Mouse (Mus musculus): ENCODE measurements around the gene Ddx49. TPM values are rescaled to one million over a fixed set of nuclear protein-coding genes. Genes with fewer than 3 reads are reported as not detected.

Ddx49 gene
- polyA plus RNA-seq, 1 experiment: 54.2 TPM

DNA sequence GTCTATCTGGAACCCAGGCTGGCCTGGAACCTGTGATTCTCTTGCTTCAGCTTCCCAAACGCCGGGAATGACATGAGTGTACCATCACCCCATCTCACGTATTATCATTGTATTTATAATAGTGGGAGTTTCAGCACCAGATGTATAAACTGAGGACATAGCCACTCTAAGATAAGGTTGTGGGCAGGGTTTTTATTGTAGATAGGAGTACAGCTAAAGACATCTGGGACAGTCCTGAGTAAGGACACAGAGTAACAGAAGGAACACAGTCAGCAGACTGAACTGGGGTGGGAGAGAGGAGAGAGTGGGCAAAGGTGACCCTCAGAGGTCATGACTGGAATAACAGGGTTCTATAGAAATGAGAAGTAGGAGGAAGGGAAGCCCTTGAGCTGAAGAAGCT is 34.6 kb downstream of the Ddx49 start:
- DNase-seq (ENCODE audit: low read depth): no peak

- DNase-seq (ENCODE audit: low read depth): no peak
Measured at GRCm38 (mm10) chr8:70259043-70259442, 43.2 kb downstream of the Ddx49 start.

- no peak for DNase-seq (ENCODE audit: low read depth)
Measured at GRCm38 (mm10) chr8:70258600-70258999, 43.7 kb downstream of the Ddx49 start.

DNA sequence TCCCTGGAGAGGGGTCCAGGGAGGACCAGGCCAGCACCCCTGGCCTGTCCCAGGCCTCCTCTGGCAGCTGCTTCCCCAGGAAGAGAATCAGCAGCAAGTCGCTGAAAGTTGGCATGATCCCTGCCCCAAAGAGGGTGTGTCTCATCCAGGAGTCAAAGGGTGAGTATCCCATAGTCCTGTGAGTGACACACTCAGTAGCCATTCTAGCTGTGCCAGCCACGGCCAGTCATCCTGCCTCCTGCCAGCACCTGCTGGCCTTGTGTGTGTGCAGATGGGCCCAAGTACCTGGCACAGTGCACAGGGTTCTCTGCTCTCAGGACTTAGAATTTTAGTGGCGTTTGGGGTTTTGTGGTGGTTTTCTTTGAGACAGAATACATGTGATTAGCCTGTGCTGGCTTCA is 44.8 kb downstream of the Ddx49 start:
- DNase-seq (ENCODE audit: low read depth): no peak

- no peak for DNase-seq (ENCODE audit: low read depth)
Measured at GRCm38 (mm10) chr8:70254628-70255027, 47.7 kb downstream of the Ddx49 start.

- no peak for DNase-seq (ENCODE audit: low read depth)
Measured at GRCm38 (mm10) chr8:70247841-70248240, 54.4 kb downstream of the Ddx49 start.

DNA sequence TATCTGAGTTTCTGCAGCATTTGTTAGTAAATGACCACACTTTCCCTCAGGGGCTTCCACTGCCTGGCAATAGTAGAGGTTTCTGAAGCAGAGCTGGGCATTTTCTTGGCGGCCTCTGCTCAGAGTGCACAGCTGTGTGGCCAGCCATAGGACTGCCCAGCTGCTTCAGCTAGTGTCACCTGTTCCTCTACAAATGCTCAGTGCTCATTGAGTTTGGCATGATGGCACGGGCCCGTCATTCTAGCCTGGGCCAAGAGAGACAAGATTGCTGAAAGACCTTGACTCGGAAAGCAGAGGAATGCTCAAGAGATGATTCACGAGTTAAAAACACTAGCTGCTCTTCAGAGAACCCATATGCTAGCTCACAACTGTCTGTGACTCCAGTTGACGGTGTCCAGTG is 55.7 kb downstream of the Ddx49 start:
- no peak for DNase-seq (ENCODE audit: low read depth)

Other genes starting within 250 kb of the Ddx49 start
- gene Tm6sf2, start 229.6 kb downstream of the Ddx49 start, polyA plus RNA-seq (2012; rRNA removed): 1.1 and 2.1 TPM in 2 replicates
- gene Hapln4, start 219.0 kb downstream of the Ddx49 start, polyA plus RNA-seq (2012; rRNA removed): 0.09 and 0.14 TPM in 2 replicates
- 0.32 and 1.6 TPM in 2 replicates for gene Ncan, start 181.6 kb downstream of the Ddx49 start, polyA plus RNA-seq (2012; rRNA removed)
- gene Nr2c2ap, start 171.2 kb downstream of the Ddx49 start, polyA plus RNA-seq (2012; rRNA removed): 16.6 and 20.4 TPM in 2 replicates
- gene Rfxank, start 163.3 kb downstream of the Ddx49 start, polyA plus RNA-seq (2012; rRNA removed): 23.4 and 23.8 TPM in 2 replicates
- 80.1 and 103 TPM in 2 replicates for gene Borcs8, start 163.0 kb downstream of the Ddx49 start, polyA plus RNA-seq (2012; rRNA removed)
- gene Mef2b, start 162.8 kb downstream of the Ddx49 start, polyA plus RNA-seq (2012; rRNA removed): 0.08 and 0.36 TPM in 2 replicates
- 73.5 and 96.4 TPM in 2 replicates for gene Tmem161a, start 130.1 kb downstream of the Ddx49 start, polyA plus RNA-seq (2012; rRNA removed)
- 33.9 and 43.1 TPM in 2 replicates for gene Slc25a42, start 90.2 kb downstream of the Ddx49 start, polyA plus RNA-seq (2012; rRNA removed)
- 31.4 and 42.5 TPM in 2 replicates for gene Sugp2, start 68.3 kb downstream of the Ddx49 start, polyA plus RNA-seq (2012; rRNA removed)
- gene Armc6, start 68.0 kb downstream of the Ddx49 start, polyA plus RNA-seq (2012; rRNA removed): 12.0 and 14.1 TPM in 2 replicates
- gene Homer3, start 19.7 kb downstream of the Ddx49 start, polyA plus RNA-seq (2012; rRNA removed): 55.2 and 64.2 TPM in 2 replicates
- gene Cope, start within 50 bp of the Ddx49 start, polyA plus RNA-seq (2012; rRNA removed): 491 and 497 TPM in 2 replicates
- 0.86 and 1.9 TPM in 2 replicates for gene Cers1, start 13.3 kb upstream of the Ddx49 start, polyA plus RNA-seq (2012; rRNA removed)
- gene Gdf1, start 27.3 kb upstream of the Ddx49 start, polyA plus RNA-seq (2012; rRNA removed): 0.43 TPM in 1 of 2 replicates, not detected in the other
- gene Upf1, start 50.8 kb upstream of the Ddx49 start, polyA plus RNA-seq (2012; rRNA removed): 20.1 and 34.5 TPM in 2 replicates
- 1.7 and 4.6 TPM in 2 replicates for gene Comp, start 71.1 kb upstream of the Ddx49 start, polyA plus RNA-seq (2012; rRNA removed)
- 19.9 and 27.6 TPM in 2 replicates for gene Crtc1, start 137.1 kb upstream of the Ddx49 start, polyA plus RNA-seq (2012; rRNA removed)
- 48.4 and 50.6 TPM in 2 replicates for gene Klhl26, start 174.5 kb upstream of the Ddx49 start, polyA plus RNA-seq (2012; rRNA removed)
- gene Tmem59l, start 184.9 kb upstream of the Ddx49 start, polyA plus RNA-seq (2012; rRNA removed): 0.35 and 0.53 TPM in 2 replicates
- gene Crlf1, start 190.7 kb upstream of the Ddx49 start, polyA plus RNA-seq (2012; rRNA removed): 5.5 and 6.9 TPM in 2 replicates
- 202 and 238 TPM in 2 replicates for gene Rex1bd, start 204.3 kb upstream of the Ddx49 start, polyA plus RNA-seq (2012; rRNA removed)
- 662 and 697 TPM in 2 replicates for gene Uba52, start 208.3 kb upstream of the Ddx49 start, polyA plus RNA-seq (2012; rRNA removed)
- gene Fkbp8, start 225.2 kb upstream of the Ddx49 start, polyA plus RNA-seq (2012; rRNA removed): 399 and 446 TPM in 2 replicates
- 92.8 and 107 TPM in 2 replicates for gene Kxd1, start 225.5 kb upstream of the Ddx49 start, polyA plus RNA-seq (2012; rRNA removed)
- 18.4 and 23.9 TPM in 2 replicates for gene Ell, start 237.0 kb upstream of the Ddx49 start, polyA plus RNA-seq (2012; rRNA removed)

All from gonadal fat pad, adult 2 months (tissue).